Mouse (Mus musculus): ENCODE results near the gene Syna. TPM values are rescaled to one million over a fixed set of nuclear protein-coding genes. Genes with fewer than 3 reads are reported as not detected.

Gene Syna
- polyA plus RNA-seq, 1 experiment from 2014 or later, result not detected

DNA sequence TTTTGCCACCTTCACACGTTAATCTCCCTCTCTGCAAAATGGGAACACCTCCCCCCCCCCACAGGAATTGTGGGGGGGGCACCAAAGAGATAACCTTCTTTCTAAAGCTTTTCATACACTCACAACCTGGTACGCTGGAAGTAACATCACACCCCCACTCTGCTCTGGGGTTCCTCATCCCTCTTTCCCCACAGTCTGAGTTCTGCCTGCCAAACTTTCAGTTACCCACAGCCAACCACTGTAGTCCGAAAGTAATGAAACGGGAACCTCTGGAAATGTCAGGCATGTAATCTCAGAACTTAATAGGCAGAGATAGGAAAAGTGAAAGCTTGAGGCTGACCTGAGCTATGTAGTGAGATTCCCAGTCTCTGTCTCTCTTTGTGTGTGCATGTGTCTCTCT, 7.5 kb upstream of the Syna start:
- 83% methylated on average over 4 of the region's 4 CpGs for WGBS
- Histone ChIP-seq H3K27ac (no peak overlapping the region), H3K27me3 (no peaks in the 10 kb centered on the region), H3K4me1 (replicated peaks) (peaks cover 14% of the 10 kb centered on the region), H3K9me3 (no peaks in the 10 kb centered on the region), H3K4me2 (no peak overlapping the region), H3K36me3 (no peaks in the 10 kb centered on the region), H3K9ac (replicated peaks) (no peak overlapping the region), H3K4me3 (replicated peaks) (no peak overlapping the region)
- ATAC-seq (ENCODE audit: insufficient number of reproducible peaks, insufficient read depth, low FRiP score, low TSS enrichment, low read depth), result no peak

DNA sequence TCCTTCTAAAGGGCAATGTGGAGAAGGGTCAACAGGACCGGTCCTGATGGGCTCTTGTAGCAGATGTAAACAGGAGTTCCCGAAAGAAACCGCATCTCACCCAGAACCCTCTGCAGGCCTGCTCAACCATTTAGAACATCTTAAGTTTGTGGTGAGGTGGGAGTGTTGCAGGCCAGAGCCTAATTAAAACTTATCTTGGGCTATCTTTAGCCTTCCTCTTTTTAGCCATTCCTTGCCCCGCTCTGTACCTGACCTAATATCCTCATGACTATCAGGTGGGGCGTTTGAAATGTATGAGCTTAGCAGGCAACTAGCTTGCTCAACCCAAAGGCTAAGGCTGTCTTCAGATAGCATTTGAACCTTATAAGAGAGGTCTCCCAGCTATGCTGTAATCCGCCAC, 5.7 kb upstream of the Syna start:
- WGBS, result 91% methylated on average over 6 of the region's 6 CpGs
- H3K36me3 ChIP-seq, result no peaks in the 10 kb centered on the region
- 0 out of 2 replicates have a peak overlapping the region, but pooled peaks have one; percentile 2 for H3K27ac ChIP-seq
- H3K4me3 ChIP-seq (replicated peaks), result no peak overlapping the region
- no peak overlapping the region for H3K9ac ChIP-seq (replicated peaks)
- peaks cover 10% of the 10 kb centered on the region for H3K4me1 ChIP-seq (replicated peaks)
- H3K4me2 ChIP-seq, result no peak overlapping the region
- no peaks in the 10 kb centered on the region for H3K9me3 ChIP-seq
- ATAC-seq (ENCODE audit: insufficient number of reproducible peaks, insufficient read depth, low FRiP score, low TSS enrichment, low read depth), result no peak
- no peaks in the 10 kb centered on the region for H3K27me3 ChIP-seq

DNA sequence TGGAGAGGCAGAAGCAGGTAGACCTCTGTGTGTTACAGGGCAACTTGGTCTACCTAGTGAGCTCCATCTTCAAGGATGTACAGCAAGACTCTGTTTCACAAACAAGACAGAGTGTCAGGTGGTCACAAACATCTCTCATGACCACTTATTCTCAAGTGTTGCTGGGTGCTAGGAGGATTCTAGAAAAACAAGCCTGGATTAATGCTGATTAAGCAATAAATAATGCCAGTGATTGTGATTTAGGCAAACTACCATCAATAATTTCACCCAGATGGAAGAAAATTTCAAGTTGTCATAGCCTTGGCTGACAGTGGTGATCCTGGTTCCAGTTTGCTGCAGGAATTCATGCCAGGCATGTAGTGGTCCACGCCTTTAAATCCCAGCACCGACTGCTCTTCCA, 4.3 kb upstream of the Syna start:
- Histone ChIP-seq H3K9ac (replicated peaks) (no peak overlapping the region), H3K27ac (no peak overlapping the region), H3K4me2 (no peak overlapping the region), H3K4me3 (replicated peaks) (no peak overlapping the region), H3K27me3 (no peaks in the 10 kb centered on the region), H3K36me3 (no peaks in the 10 kb centered on the region), H3K4me1 (replicated peaks) (peaks cover 10% of the 10 kb centered on the region), H3K9me3 (no peaks in the 10 kb centered on the region)
- ATAC-seq (ENCODE audit: insufficient number of reproducible peaks, insufficient read depth, low FRiP score, low TSS enrichment, low read depth), result no peak
- 99% methylated on average over 2 of the region's 2 CpGs for WGBS

DNA sequence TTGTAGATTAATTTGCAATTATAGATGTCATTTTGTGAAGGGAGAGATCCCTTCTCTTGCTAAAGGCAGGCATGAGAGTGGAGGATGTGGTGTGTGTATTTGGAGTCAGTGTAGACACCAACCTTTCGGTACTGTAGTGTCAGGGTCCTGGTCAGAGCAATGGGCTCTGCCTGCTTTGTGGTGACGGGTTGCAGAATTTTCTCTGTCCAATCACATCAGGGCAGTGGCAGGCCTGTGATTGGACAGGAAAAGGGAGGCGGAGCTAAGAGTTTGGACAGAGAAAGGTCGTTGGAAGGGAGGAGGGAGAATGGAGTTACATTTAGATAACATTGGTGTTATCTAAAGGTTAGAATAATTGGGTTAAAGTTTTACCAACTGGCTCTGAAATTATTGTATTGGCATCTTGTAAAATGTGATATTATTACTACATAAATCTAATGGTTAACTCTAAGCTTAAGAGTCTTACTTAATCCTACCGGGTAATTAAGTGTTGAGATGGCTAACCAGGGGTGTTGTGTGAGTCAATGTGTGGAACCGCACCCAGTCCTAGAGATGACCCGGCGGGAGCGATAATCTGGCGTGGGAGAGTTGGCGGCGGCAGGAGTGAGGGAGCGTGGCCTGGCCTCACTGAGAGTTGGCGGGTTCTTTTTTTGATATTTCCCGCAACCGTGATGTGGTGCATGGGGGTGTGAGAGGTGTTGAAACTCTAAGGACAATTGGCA, 640 bp upstream of the Syna start:
- Histone ChIP-seq H3K36me3 (no peaks in the 10 kb centered on the region), H3K27me3 (no peaks in the 10 kb centered on the region), H3K4me3 (replicated peaks) (no peak overlapping the region), H3K4me2 (no peak overlapping the region), H3K27ac (no peak overlapping the region), H3K9ac (replicated peaks) (no peak overlapping the region), H3K4me1 (replicated peaks) (peaks cover 5% of the 10 kb centered on the region), H3K9me3 (peaks cover 7% of the 10 kb centered on the region)
- WGBS, result 76% methylated on average over 16 of the region's 16 CpGs
- no peak for ATAC-seq (ENCODE audit: insufficient number of reproducible peaks, insufficient read depth, low FRiP score, low TSS enrichment, low read depth)

DNA sequence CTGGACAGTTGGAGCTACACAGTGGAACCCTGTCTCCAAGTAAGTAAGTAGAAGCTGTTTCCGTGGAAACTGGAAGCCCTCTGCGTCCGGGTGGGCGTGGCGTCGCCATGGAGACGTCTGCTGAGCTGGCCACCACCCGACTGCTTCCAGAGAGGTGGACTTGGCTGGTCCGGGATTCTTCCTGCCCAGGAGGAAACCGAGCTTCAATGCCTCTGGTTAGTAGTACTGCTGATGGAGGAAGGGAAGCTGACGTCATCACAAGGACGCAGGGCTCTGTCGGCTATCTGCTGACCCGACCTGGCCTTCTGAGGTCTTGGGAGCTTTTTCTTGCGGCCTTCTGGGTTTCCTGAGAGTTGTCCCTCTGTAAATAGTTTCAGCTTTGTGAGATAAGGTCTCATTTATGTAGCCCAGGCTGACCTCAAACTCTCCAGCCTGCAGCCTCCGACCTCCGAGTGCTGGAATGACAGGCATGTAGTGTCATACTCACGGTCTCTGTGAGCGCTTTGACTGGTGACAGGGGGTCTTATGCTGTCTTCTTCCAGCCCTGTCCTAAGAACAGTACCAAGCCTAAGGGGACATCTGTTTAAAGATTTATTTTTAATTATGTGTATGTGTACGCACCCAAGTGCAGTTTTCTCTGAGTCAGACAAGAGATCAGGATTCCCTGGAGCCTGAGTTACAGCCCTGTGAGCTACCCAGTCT, 4.4 kb downstream of the Syna start:
- no peak overlapping the region; the same call in 1 of the 2 replicates for H3K9ac ChIP-seq (replicated peaks)
- no peak for ATAC-seq (ENCODE audit: insufficient number of reproducible peaks, insufficient read depth, low FRiP score, low TSS enrichment, low read depth)
- peak overlapping the region; percentile 45 for H3K4me2 ChIP-seq
- H3K4me3 ChIP-seq (replicated peaks), result 0 out of 2 replicates have a peak overlapping the region, but pooled peaks have one; percentile 12
- no peaks in the 10 kb centered on the region for H3K27me3 ChIP-seq
- no peaks in the 10 kb centered on the region for H3K36me3 ChIP-seq
- 11% methylated on average over 20 of the region's 20 CpGs for WGBS
- H3K4me1 ChIP-seq (replicated peaks), result peaks cover 29% of the 10 kb centered on the region
- peak overlapping the region; percentile 35; the same call in 1 of the 2 replicates for H3K27ac ChIP-seq
- peaks cover 7% of the 10 kb centered on the region for H3K9me3 ChIP-seq

DNA sequence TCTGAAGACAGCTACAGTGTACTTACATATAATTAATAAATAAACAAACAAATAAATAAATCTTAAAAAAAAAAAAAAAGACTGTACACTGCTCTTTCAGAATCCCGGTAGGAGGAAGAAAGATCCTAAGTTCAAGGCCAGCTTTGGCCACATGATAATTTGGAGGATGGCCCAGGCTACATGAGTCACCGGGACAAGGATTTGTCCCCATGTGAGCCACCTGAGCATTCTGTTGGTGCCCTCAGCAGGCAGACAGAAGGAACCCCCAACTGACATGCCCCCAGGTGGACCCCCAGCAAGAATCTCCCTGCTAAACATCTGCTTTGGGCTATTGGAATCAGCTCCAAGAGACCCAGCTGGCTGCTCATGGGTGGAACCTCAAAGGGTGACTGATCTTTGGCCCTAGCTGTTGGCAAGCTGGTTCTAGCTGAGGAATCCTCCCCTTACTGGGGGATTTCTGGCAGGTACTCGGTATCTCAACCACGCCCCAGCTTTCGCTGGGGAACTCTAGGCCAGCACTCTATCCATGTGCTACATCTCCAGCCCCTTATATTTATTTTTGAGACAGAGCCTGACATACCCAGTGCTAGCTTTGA, 5.9 kb downstream of the Syna start:
- Histone ChIP-seq H3K4me3 (replicated peaks) (no peak overlapping the region), H3K27ac (no peak overlapping the region), H3K9me3 (peaks cover 7% of the 10 kb centered on the region), H3K9ac (replicated peaks) (no peak overlapping the region), H3K4me2 (no peak overlapping the region), H3K4me1 (replicated peaks) (peaks cover 36% of the 10 kb centered on the region), H3K27me3 (no peaks in the 10 kb centered on the region), H3K36me3 (no peaks in the 10 kb centered on the region)
- ATAC-seq (ENCODE audit: insufficient number of reproducible peaks, insufficient read depth, low FRiP score, low TSS enrichment, low read depth), result no peak
- 84% methylated on average over 5 of the region's 5 CpGs for WGBS

DNA sequence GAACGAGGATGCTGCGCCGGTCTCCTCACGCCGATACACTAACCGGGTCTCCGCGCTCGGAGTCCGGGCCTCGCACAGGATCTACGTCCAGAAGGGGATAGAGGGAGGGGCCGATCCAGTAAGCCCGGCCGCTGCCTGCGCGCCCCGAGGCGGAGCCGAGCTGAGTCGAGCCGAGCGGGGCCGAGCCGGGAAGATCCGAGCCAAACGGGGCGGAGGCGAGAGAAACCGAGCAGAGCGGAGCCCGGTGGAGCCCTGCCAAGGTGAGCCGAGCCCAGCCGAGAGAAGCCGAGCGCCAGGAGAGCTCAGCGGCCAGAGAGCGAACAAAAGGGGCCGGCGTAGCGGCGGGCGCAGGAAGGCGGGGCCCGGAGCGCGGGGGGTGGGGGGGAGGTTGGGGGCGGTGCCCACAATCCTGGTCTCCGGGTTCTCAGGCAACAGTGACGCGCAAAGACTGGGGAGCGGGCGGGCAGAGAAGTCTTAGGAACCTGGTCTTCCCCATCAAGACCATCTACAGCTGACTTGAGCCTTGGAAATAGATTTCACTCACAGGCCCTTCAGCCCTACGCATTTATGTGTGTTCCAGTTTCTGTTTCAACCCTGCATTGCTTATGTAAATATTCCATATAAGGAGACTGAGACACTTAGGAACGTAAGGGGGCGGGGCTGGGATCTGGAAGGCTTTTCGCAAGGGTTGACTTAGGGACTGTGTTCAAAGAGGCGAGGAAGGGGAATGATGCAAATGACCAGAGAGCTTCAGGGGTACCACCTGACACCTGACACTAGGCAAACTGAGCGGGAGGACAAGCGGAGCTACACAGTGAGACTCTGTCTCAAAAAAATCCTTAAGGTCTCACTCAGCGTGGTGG, 7.6 kb downstream of the Syna start, which contains the start of gene Clip2:
Clip2 (minus strand) TSS at position 325 of the 863 bp plus-strand sequence.
- Histone ChIP-seq H3K27me3 (no peaks in the 10 kb centered on the region), H3K4me3 (replicated peaks) (peak within 1 kb of the TSS; percentile 85), H3K36me3 (no peaks in the 10 kb centered on the region), H3K9ac (replicated peaks) (peak within 1 kb of the TSS; percentile 92), H3K27ac (peak within 1 kb of the TSS; percentile 98), H3K4me2 (peak within 1 kb of the TSS; percentile 95), H3K9me3 (peaks cover 2% of the 10 kb centered on the region; the same call in 1 of the 2 replicates), H3K4me1 (replicated peaks) (peaks cover 36% of the 10 kb centered on the region)
- under 1% methylated on average over 60 of the region's 61 CpGs for WGBS
- ATAC-seq (ENCODE audit: insufficient number of reproducible peaks, insufficient read depth, low FRiP score, low TSS enrichment, low read depth), result peak; percentile 90

DNA sequence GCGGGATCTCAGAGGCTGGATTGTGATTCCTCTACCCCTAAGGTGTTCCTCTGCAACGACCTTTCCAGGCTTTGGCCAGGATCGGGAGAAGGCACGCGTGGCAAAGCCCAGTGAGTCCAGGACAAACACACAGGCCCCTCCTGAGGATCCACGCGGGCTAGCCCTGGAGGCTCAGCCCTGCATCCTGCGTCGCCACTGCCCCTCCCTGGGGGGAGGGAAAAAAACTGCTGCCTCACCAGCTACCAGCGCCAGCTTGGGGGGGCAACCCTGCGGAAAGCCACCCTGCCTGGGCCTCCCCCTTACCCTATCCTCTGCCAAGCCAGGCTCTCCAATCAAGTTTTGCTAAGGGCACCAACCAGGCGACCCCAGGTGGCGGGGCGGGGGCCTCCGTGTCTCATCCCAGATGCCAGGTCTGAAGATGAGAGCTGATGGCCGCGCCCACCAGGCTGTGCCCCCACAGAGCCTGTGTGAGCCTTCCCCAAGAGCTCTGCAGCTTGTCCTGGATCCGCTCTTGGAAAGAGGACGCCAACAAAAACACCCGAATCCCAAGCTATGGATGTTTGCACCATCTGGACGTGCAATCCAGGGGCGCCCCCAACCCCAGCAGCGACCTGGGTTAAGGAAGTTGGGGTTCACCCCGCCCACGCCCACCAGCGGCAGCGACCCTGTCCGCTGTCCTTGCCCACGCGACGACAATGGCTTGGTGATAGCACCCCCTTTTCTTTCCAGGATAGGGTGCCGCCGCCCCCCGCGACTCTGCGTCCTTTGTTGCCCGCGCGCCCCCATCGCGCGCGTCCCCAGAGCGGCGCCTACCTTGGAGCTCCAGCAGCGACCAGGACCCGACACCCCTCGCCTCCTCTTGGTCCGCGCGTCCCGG, 8.5 kb downstream of the Syna start:
- peak overlapping the region; percentile 85 for H3K4me3 ChIP-seq (replicated peaks)
- peak overlapping the region; percentile 92 for H3K9ac ChIP-seq (replicated peaks)
- peak overlapping the region; percentile 95 for H3K4me2 ChIP-seq
- WGBS, result under 1% methylated on average over 51 of the region's 52 CpGs
- peaks cover 36% of the 10 kb centered on the region for H3K4me1 ChIP-seq (replicated peaks)
- H3K27me3 ChIP-seq, result no peaks in the 10 kb centered on the region
- no peaks in the 10 kb centered on the region for H3K9me3 ChIP-seq
- H3K36me3 ChIP-seq, result no peaks in the 10 kb centered on the region
- peak; percentile 15 for ATAC-seq (ENCODE audit: insufficient number of reproducible peaks, insufficient read depth, low FRiP score, low TSS enrichment, low read depth)
- peak overlapping the region; percentile 98 for H3K27ac ChIP-seq

DNA sequence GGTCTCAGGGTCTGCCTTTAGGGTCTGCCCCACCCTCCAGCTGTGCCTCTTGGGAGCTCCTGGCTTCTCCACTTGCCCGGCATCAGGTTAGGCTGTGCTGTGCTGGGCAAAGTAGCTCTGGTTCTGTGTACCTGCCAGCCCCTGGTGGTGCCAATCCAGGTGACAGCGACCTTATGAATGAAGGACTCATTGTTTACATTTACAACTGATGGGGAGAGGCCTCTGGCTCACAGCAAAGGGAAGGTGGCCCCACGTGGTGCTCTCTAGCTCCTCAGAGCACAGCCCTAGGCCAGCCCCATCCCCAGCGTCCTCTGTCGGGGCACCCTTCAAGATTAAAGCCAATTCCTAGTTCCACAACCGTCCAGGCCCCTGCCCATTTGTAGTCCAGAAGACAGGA, 9.1 kb downstream of the Syna start:
- H3K36me3 ChIP-seq, result no peaks in the 10 kb centered on the region
- WGBS, result 8% methylated on average over 6 of the region's 6 CpGs
- H3K9me3 ChIP-seq, result no peaks in the 10 kb centered on the region
- peak overlapping the region; percentile 92 for H3K9ac ChIP-seq (replicated peaks)
- peak overlapping the region; percentile 95 for H3K4me2 ChIP-seq
- H3K27me3 ChIP-seq, result no peaks in the 10 kb centered on the region
- H3K4me3 ChIP-seq (replicated peaks), result peak overlapping the region; percentile 85
- peaks cover 33% of the 10 kb centered on the region for H3K4me1 ChIP-seq (replicated peaks)
- H3K27ac ChIP-seq, result peak overlapping the region; percentile 98
- ATAC-seq (ENCODE audit: insufficient number of reproducible peaks, insufficient read depth, low FRiP score, low TSS enrichment, low read depth), result no peak

DNA sequence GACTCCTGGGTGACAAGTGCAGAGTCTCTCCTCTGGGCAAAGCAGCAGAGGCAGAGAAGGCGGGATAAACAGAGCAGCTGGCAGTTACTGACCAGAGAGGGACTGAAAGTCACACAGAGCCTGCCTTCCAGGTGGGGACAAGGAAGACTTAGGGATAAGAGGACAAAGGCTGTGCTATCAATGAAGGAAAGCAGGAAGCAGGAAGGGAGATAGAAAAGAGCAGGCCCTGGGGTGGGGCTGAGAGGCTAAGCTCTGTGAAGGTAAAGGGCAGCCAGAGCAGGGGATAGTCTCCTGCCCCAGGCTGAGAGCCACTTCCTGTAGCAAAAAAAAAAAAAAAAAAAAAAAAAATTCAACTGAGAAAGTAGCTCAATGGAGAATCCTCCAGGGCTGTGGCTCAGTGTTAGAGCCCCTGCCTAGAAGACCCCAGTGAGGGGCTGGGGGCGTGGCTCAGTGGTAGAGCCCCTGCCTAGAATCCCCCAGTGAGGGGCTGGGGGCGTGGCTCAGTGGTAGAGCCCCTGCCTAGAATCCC, 10.3 kb downstream of the Syna start:
- ATAC-seq (ENCODE audit: insufficient number of reproducible peaks, insufficient read depth, low FRiP score, low TSS enrichment, low read depth), result no peak
- no peak overlapping the region for H3K4me3 ChIP-seq (replicated peaks)
- H3K36me3 ChIP-seq, result no peaks in the 10 kb centered on the region
- H3K4me1 ChIP-seq (replicated peaks), result peaks cover 24% of the 10 kb centered on the region
- WGBS, result 93% methylated on average over 3 of the region's 3 CpGs
- H3K9me3 ChIP-seq, result no peaks in the 10 kb centered on the region
- H3K9ac ChIP-seq (replicated peaks), result no peak overlapping the region
- no peak overlapping the region for H3K4me2 ChIP-seq
- no peak overlapping the region for H3K27ac ChIP-seq
- no peaks in the 10 kb centered on the region for H3K27me3 ChIP-seq

Data from limb, embryonic 12.5 days (tissue).